8 mouse cellular contexts compared by ENCODE assay signal in genomic region chr11:115933108-115933746, GRCm38 (mm10). TPM values are rescaled to one million over a fixed set of nuclear protein-coding genes. Genes with fewer than 3 reads are reported as not detected.
DNase-seq lines count a peak whose midpoint lies in the region; ATAC-seq and TF ChIP-seq lines count a peak whose summit lies in the region.

Sap30bp (plus strand) TSS chr11:115933282.
Recql5 (minus strand) TSS chr11:115933477.

- ATAC-seq in heart, embryonic 15.5 days (replicated peaks; ENCODE audit: insufficient number of reproducible peaks, insufficient read depth, low FRiP score, low read depth) = peak; percentile 99
- peak; percentile 99 for ATAC-seq in liver, embryonic 14.5 days (ENCODE audit: insufficient read depth)
- ATAC-seq in neural tube, embryonic 11.5 days (ENCODE audit: insufficient read depth, low FRiP score, low TSS enrichment) = peak; percentile 94
- ATAC-seq in stomach, postnatal 0 days (ENCODE audit: low FRiP score, low TSS enrichment) = peak; percentile 99

- peak within 1 kb of the TSS; percentile 72 for H3K9ac ChIP-seq in heart, embryonic 15.5 days
- H3K9ac ChIP-seq in liver, embryonic 14.5 days (replicated peaks) = peak within 1 kb of the TSS; percentile 87
- peak within 1 kb of the TSS; percentile 78 for H3K9ac ChIP-seq in neural tube, embryonic 11.5 days (ENCODE audit: low read length)
- H3K9ac ChIP-seq in stomach, postnatal 0 days (ENCODE audit: low read length) = peak within 1 kb of the TSS; percentile 83

- peak within 1 kb of the TSS; percentile 86 for H3K4me2 ChIP-seq in heart, embryonic 15.5 days
- peak within 1 kb of the TSS; percentile 90 for H3K4me2 ChIP-seq in liver, embryonic 14.5 days (ENCODE audit: low read depth)
- H3K4me2 ChIP-seq in neural tube, embryonic 11.5 days (ENCODE audit: low read depth) = peak within 1 kb of the TSS; percentile 94
- H3K4me2 ChIP-seq in stomach, postnatal 0 days (replicated peaks; ENCODE audit: low read depth) = peak within 1 kb of the TSS; percentile 85

- peak within 1 kb of the TSS; percentile 86 for H3K27ac ChIP-seq in forebrain, embryonic 10.5 days
- H3K27ac ChIP-seq in heart, embryonic 15.5 days = peak within 1 kb of the TSS; percentile 43; the same call in 1 of the 2 replicates
- peak within 1 kb of the TSS; percentile 54 for H3K27ac ChIP-seq in liver, embryonic 14.5 days
- no peak within 1 kb of the TSS for H3K27ac ChIP-seq in neural tube, embryonic 11.5 days (ENCODE audit: low read depth, low read length)
- peak within 1 kb of the TSS; percentile 63 for H3K27ac ChIP-seq in stomach, postnatal 0 days (replicated peaks)

- peaks cover 47% of the 10 kb centered on the region for H3K36me3 ChIP-seq in forebrain, embryonic 10.5 days (replicated peaks)
- peaks cover 26% of the 10 kb centered on the region for H3K36me3 ChIP-seq in heart, embryonic 15.5 days
- peaks cover 7% of the 10 kb centered on the region for H3K36me3 ChIP-seq in liver, embryonic 14.5 days (replicated peaks; ENCODE audit: control insufficient read depth, insufficient read depth, low read depth)
- H3K36me3 ChIP-seq in neural tube, embryonic 11.5 days (ENCODE audit: control insufficient read depth, insufficient read depth, low read length) = peaks cover 2% of the 10 kb centered on the region; the same call in 1 of the 2 replicates
- H3K36me3 ChIP-seq in stomach, postnatal 0 days (ENCODE audit: control insufficient read depth, insufficient read depth, low read length) = peaks cover 5% of the 10 kb centered on the region; the same call in 1 of the 2 replicates

- peak; percentile 94 to 97 for DNase-seq in CD8-positive naive resting alpha-beta T cell, adult 2 months (ENCODE audit: low read depth in 2 of 2, low spot score in 2 of 2)
- peak; percentile 99 for DNase-seq in c-Kit-positive CD71-negative TER-119-negative erythroid progenitor cells, embryonic 14.5 days (ENCODE audit: low read depth)
- DNase-seq in forebrain, embryonic 10.5 days (ENCODE audit: extremely low spot score, low spot score) = peak; percentile 99
- DNase-seq in kidney, postnatal 25 days = peak; percentile 98 to 99
- DNase-seq in liver, embryonic 14.5 days (ENCODE audit: low read depth in 3 of 3, low spot score in 3 of 3) = peak; percentile 98
- DNase-seq in neural tube, embryonic 11.5 days (ENCODE audit: low spot score) = peak; percentile 97
- DNase-seq in stomach, postnatal 0 days (ENCODE audit: low spot score) = peak; percentile 97

- H3K9me3 ChIP-seq in forebrain, embryonic 10.5 days = no peaks in the 10 kb centered on the region
- H3K9me3 ChIP-seq in heart, embryonic 15.5 days (replicated peaks) = no peaks in the 10 kb centered on the region
- H3K9me3 ChIP-seq in liver, embryonic 14.5 days (ENCODE audit: control insufficient read depth, low read length) = no peaks in the 10 kb centered on the region
- H3K9me3 ChIP-seq in neural tube, embryonic 11.5 days (ENCODE audit: control insufficient read depth, low read length) = no peaks in the 10 kb centered on the region
- no peaks in the 10 kb centered on the region for H3K9me3 ChIP-seq in stomach, postnatal 0 days (ENCODE audit: control insufficient read depth, low read length)

- H3K4me1 ChIP-seq in forebrain, embryonic 10.5 days = peaks cover 28% of the 10 kb centered on the region
- peaks cover 19% of the 10 kb centered on the region for H3K4me1 ChIP-seq in heart, embryonic 15.5 days (replicated peaks)
- H3K4me1 ChIP-seq in liver, embryonic 14.5 days (replicated peaks; ENCODE audit: control insufficient read depth in 2 of 2, insufficient read depth in 2 of 2, low read length in 1 of 2) = peaks cover 16% of the 10 kb centered on the region in 2 experiments
- H3K4me1 ChIP-seq in neural tube, embryonic 11.5 days (ENCODE audit: control insufficient read depth, insufficient read depth, low read length) = peaks cover 13% of the 10 kb centered on the region
- H3K4me1 ChIP-seq in stomach, postnatal 0 days (replicated peaks; ENCODE audit: control insufficient read depth, insufficient read depth) = peaks cover 13% of the 10 kb centered on the region; the same call in 1 of the 2 replicates

- H3K27me3 ChIP-seq in forebrain, embryonic 10.5 days (ENCODE audit: poor library complexity, severe bottlenecking) = no peaks in the 10 kb centered on the region
- H3K27me3 ChIP-seq in heart, embryonic 15.5 days = no peaks in the 10 kb centered on the region
- no peaks in the 10 kb centered on the region for H3K27me3 ChIP-seq in liver, embryonic 14.5 days (ENCODE audit: control insufficient read depth, insufficient read depth, low read length)
- H3K27me3 ChIP-seq in neural tube, embryonic 11.5 days (ENCODE audit: control insufficient read depth, insufficient read depth, low read length) = no peaks in the 10 kb centered on the region
- no peaks in the 10 kb centered on the region for H3K27me3 ChIP-seq in stomach, postnatal 0 days (ENCODE audit: control insufficient read depth, insufficient read depth, low read length)

- H3K4me3 ChIP-seq in forebrain, embryonic 10.5 days = peak within 1 kb of the TSS; percentile 97
- H3K4me3 ChIP-seq in heart, embryonic 15.5 days = peak within 1 kb of the TSS; percentile 90
- H3K4me3 ChIP-seq in liver, embryonic 14.5 days (ENCODE audit: insufficient read depth in 1 of 2, low read depth in 2 of 2, low read length in 2 of 2) = peak within 1 kb of the TSS; percentile 84 to 100
- peak within 1 kb of the TSS; percentile 84 for H3K4me3 ChIP-seq in neural tube, embryonic 11.5 days (ENCODE audit: low read depth, low read length)
- peak within 1 kb of the TSS; percentile 70 for H3K4me3 ChIP-seq in stomach, postnatal 0 days (ENCODE audit: low read depth, low read length)

- WGBS in forebrain, embryonic 10.5 days = under 1% methylated on average over 28 of the region's 28 CpGs
- under 1% methylated on average over 28 of the region's 28 CpGs for WGBS in heart, embryonic 15.5 days
- WGBS in liver, embryonic 14.5 days (ENCODE audit: insufficient replicate concordance) = under 1% methylated on average over 28 of the region's 28 CpGs
- WGBS in neural tube, embryonic 11.5 days = under 1% methylated on average over 28 of the region's 28 CpGs
- under 1% methylated on average over 28 of the region's 28 CpGs for WGBS in stomach, postnatal 0 days

- TF ChIP-seq EP300 in liver, embryonic 14.5 days (IDR thresholded peaks at IDR 0.05; ENCODE audit: low read depth) = no peak
- no peak for TF ChIP-seq EP300 in stomach, postnatal 0 days (optimal IDR thresholded peaks at IDR 0.05)

- TF ChIP-seq CTCF in liver, embryonic 14.5 days (IDR thresholded peaks at IDR 0.05; ENCODE audit: low read depth) = no peak
- TF ChIP-seq CTCF in stomach, postnatal 0 days (IDR thresholded peaks at IDR 0.05; ENCODE audit: low read depth) = no peak

RNA-seq across cellular contexts. Expression of gene Sap30bp, which starts in this region (rescaled TPM):
- 50.3 and 52.2 TPM in 2 replicates for polyA plus RNA-seq in forebrain, embryonic 10.5 days (2016; fragmentation: Nextera tagmentation; extraction: Ambion mirVana)
- 21.4 and 21.9 TPM in 2 replicates for polyA plus RNA-seq in heart, embryonic 15.5 days (2015; fragmentation: Nextera tagmentation; extraction: Ambion mirVana)
- 8.7 and 22.6 TPM in 2 replicates for polyA plus RNA-seq in liver, embryonic 14.5 days (2012; rRNA removed)
- 20.0 and 21.2 TPM in 2 replicates for polyA plus RNA-seq in liver, embryonic 14.5 days (2014; fragmentation: Nextera tagmentation; extraction: Ambion mirVana)
- polyA plus RNA-seq in neural tube, embryonic 11.5 days (2014; fragmentation: Nextera tagmentation; extraction: Ambion mirVana) = 48.9 and 51.8 TPM in 2 replicates
- polyA plus RNA-seq in stomach, postnatal 0 days (2015; fragmentation: Nextera tagmentation; extraction: Ambion mirVana) = 23.6 and 27.0 TPM in 2 replicates

RNA-seq across cellular contexts. Expression of gene Recql5, which starts in this region (rescaled TPM):
- 35.0 and 36.6 TPM in 2 replicates for polyA plus RNA-seq in forebrain, embryonic 10.5 days (2016; fragmentation: Nextera tagmentation; extraction: Ambion mirVana)
- polyA plus RNA-seq in heart, embryonic 15.5 days (2015; fragmentation: Nextera tagmentation; extraction: Ambion mirVana) = 9.1 and 14.7 TPM in 2 replicates
- polyA plus RNA-seq in liver, embryonic 14.5 days (2012; rRNA removed) = 6.7 and 7.3 TPM in 2 replicates
- 6.1 and 6.5 TPM in 2 replicates for polyA plus RNA-seq in liver, embryonic 14.5 days (2014; fragmentation: Nextera tagmentation; extraction: Ambion mirVana)
- 23.9 and 25.2 TPM in 2 replicates for polyA plus RNA-seq in neural tube, embryonic 11.5 days (2014; fragmentation: Nextera tagmentation; extraction: Ambion mirVana)
- 7.2 and 8.1 TPM in 2 replicates for polyA plus RNA-seq in stomach, postnatal 0 days (2015; fragmentation: Nextera tagmentation; extraction: Ambion mirVana)
